Mouse (Mus musculus) CH12.LX (cell line): ENCODE data around the gene Pak1ip1. TPM values are rescaled to one million over a fixed set of nuclear protein-coding genes. Genes with fewer than 3 reads are reported as not detected.

Experiments
- DNase-seq: peaks from one replicate; pipeline ENCODE4 v3.0.0-alpha.2; 2013; ENCODE audit errors: extremely low read depth
- H3K27ac ChIP-seq: 2 replicates; pipeline ENCODE4 v1.5.1; 2012; ENCODE audit warnings: low read depth, mild to moderate bottlenecking, control low read depth, moderate library complexity; ENCODE audit not compliant: insufficient read depth
- H3K27me3 ChIP-seq: replicated peaks from 2 replicates; pipeline ENCODE3; 2012; ENCODE audit warnings: inconsistent platforms
- H3K36me3 ChIP-seq, 2 experiments: replicated peaks in 1 of 2; 2 replicates each; pipeline versions ENCODE3 to v1.6.1; 2012; ENCODE audit warnings: inconsistent platforms in 1 of 2, low read length in 1 of 2, mild to moderate bottlenecking in 1 of 2, mixed read lengths in 1 of 2, moderate library complexity in 1 of 2; ENCODE audit not compliant: control insufficient read depth in 1 of 2, insufficient read depth in 1 of 2
- H3K4me1 ChIP-seq, 2 experiments: 2 replicates each; pipeline ENCODE4 v1.6.1; 2012; ENCODE audit warnings: inconsistent platforms in 1 of 2, moderate library complexity in 1 of 2; ENCODE audit not compliant: insufficient read depth in 2 of 2, control insufficient read depth in 1 of 2
- H3K4me2 ChIP-seq: 2 replicates; pipeline ENCODE4 v1.6.1; 2012; ENCODE audit warnings: low read depth, mild to moderate bottlenecking, control low read depth; ENCODE audit not compliant: poor library complexity, insufficient read depth, severe bottlenecking
- H3K4me3 ChIP-seq, 3 experiments: fragments of 150-350 bp in 1 of 3; sonication (generic) in 1 of 3; replicated peaks in 1 of 3; 2 replicates each; pipeline versions ENCODE3 to v1.5.1; 2011 to 2012; ENCODE audit warnings: low read depth in 2 of 3, low read length in 2 of 3, mild to moderate bottlenecking in 2 of 3, moderate library complexity in 2 of 3, control low read depth in 1 of 3, improper control_type of control experiment in 1 of 3, inconsistent platforms in 1 of 3, mixed read lengths in 1 of 3; ENCODE audit not compliant: poor library complexity in 1 of 3
- H3K79me2 ChIP-seq: replicated peaks from 2 replicates; pipeline ENCODE4 v1.6.1; 2012; ENCODE audit warnings: mild to moderate bottlenecking, moderate library complexity; ENCODE audit not compliant: control insufficient read depth, poor library complexity, insufficient read depth, severe bottlenecking; ENCODE audit errors: extremely low read depth
- H3K9ac ChIP-seq: 2 replicates; pipeline ENCODE4 v1.6.1; 2012; ENCODE audit warnings: low read depth, mild to moderate bottlenecking, control low read depth, moderate library complexity; ENCODE audit not compliant: insufficient read depth
- H3K9me3 ChIP-seq: replicated peaks from 2 replicates; pipeline ENCODE3; 2012; ENCODE audit warnings: low read length, inconsistent platforms, mixed read lengths
- BHLHE40 ChIP-seq: IDR thresholded peaks from 2 replicates; pipeline ENCODE4 v1.6.1; 2011; ENCODE audit warnings: mild to moderate bottlenecking, low read depth, low read length, improper control_type of control experiment
- CHD1 ChIP-seq: IDR thresholded peaks from 2 replicates; pipeline ENCODE4 v1.6.1; 2012; ENCODE audit warnings: low read depth, low read length, improper control_type of control experiment, inconsistent platforms
- CHD2 ChIP-seq: IDR thresholded peaks from 2 replicates; pipeline ENCODE4 v1.6.1; 2011; ENCODE audit warnings: low read length, improper control_type of control experiment
- EP300 ChIP-seq: IDR thresholded peaks from 2 replicates; pipeline ENCODE4 v1.6.1; 2011; ENCODE audit warnings: low read length, improper control_type of control experiment
- GABPA ChIP-seq: IDR thresholded peaks from 2 replicates; pipeline ENCODE4 v1.6.1; 2012; ENCODE audit warnings: low read depth, low read length, improper control_type of control experiment, inconsistent platforms; ENCODE audit not compliant: insufficient replicate concordance
- IRF4 ChIP-seq: IDR thresholded peaks from 2 replicates; pipeline ENCODE4 v1.6.1; 2014; ENCODE audit warnings: low read depth, mild to moderate bottlenecking, inconsistent platforms, low read length, improper control_type of control experiment
- JUN ChIP-seq: IDR thresholded peaks from 2 replicates; pipeline ENCODE4 v1.6.1; 2011; ENCODE audit warnings: low read depth, mild to moderate bottlenecking, low read length, improper control_type of control experiment, moderate library complexity; ENCODE audit not compliant: insufficient read depth
- KAT2A ChIP-seq: IDR thresholded peaks from 2 replicates; pipeline ENCODE4 v1.6.1; 2012; ENCODE audit warnings: low read length, improper control_type of control experiment, inconsistent platforms; ENCODE audit not compliant: insufficient replicate concordance
- MAFK ChIP-seq: IDR thresholded peaks from 2 replicates; pipeline ENCODE4 v1.6.1; 2011; ENCODE audit warnings: low read length, improper control_type of control experiment; ENCODE audit not compliant: insufficient replicate concordance
- MAZ ChIP-seq: IDR thresholded peaks from 2 replicates; pipeline ENCODE4 v1.6.1; 2012; ENCODE audit warnings: low read depth, mild to moderate bottlenecking, inconsistent platforms, low read length, improper control_type of control experiment, moderate library complexity
- MEF2A ChIP-seq: IDR thresholded peaks from 2 replicates; pipeline ENCODE4 v1.6.1; 2014; ENCODE audit warnings: low read depth, mild to moderate bottlenecking, inconsistent platforms, low read length, improper control_type of control experiment, borderline replicate concordance
- MYC ChIP-seq: IDR thresholded peaks from 2 replicates; pipeline ENCODE4 v1.6.1; 2011; ENCODE audit warnings: low read depth, mild to moderate bottlenecking, improper control_type of control experiment, low read length
- NRF1 ChIP-seq: IDR thresholded peaks from 2 replicates; pipeline ENCODE4 v1.6.1; 2014; ENCODE audit warnings: low read depth, mild to moderate bottlenecking, inconsistent platforms, low read length, improper control_type of control experiment, moderate library complexity
- POLR2A ChIP-seq: IDR thresholded peaks from 2 replicates; pipeline ENCODE4 v1.6.1; 2011; ENCODE audit warnings: low read depth, mild to moderate bottlenecking, improper control_type of control experiment, low read length
- RAD21 ChIP-seq: IDR thresholded peaks from 2 replicates; pipeline ENCODE4 v1.6.1; 2011; ENCODE audit warnings: low read depth, mild to moderate bottlenecking, low read length, improper control_type of control experiment, moderate library complexity
- SIN3A ChIP-seq: IDR thresholded peaks from 2 replicates; pipeline ENCODE4 v1.6.1; 2012; ENCODE audit warnings: low read length, improper control_type of control experiment, inconsistent platforms
- TBP ChIP-seq: conservative IDR thresholded peaks from 2 replicates; pipeline ENCODE4 v1.6.1; 2011; ENCODE audit warnings: low read depth, low read length, improper control_type of control experiment
- ZC3H11A ChIP-seq: IDR thresholded peaks from 2 replicates; pipeline ENCODE4 v1.6.1; 2012; ENCODE audit warnings: low read depth, mild to moderate bottlenecking, inconsistent platforms, low read length, improper control_type of control experiment
- ZKSCAN1 ChIP-seq: IDR thresholded peaks from 2 replicates; pipeline ENCODE4 v1.6.1; 2012; ENCODE audit warnings: low read depth, inconsistent platforms, low read length, improper control_type of control experiment, borderline replicate concordance
- ZMIZ1 ChIP-seq: IDR thresholded peaks from 2 replicates; pipeline ENCODE4 v1.6.1; 2012; ENCODE audit warnings: low read depth, mild to moderate bottlenecking, inconsistent platforms, low read length, improper control_type of control experiment
- ZNF384 ChIP-seq: IDR thresholded peaks from 2 replicates; pipeline ENCODE4 v1.6.1; 2012; ENCODE audit warnings: low read depth, low read length, improper control_type of control experiment, inconsistent platforms
- dilution Hi-C: fragments of 300-500 bp; cut with MboI; formaldehyde crosslinking; loops from 2 replicates; pipeline ENCODE4 v1.14.3; 2020; ENCODE audit warnings: low sequenced_read_pairs; ENCODE audit not compliant: extremely low pct_unique_long_range_greater_than_20kb, extremely low pct_ligation_motif_present
- in situ Hi-C: fragments of 300-500 bp; cut with MboI; formaldehyde crosslinking; loops from 3 replicates; pipeline ENCODE4 v1.14.3; 2019; ENCODE audit warnings: low sequenced_read_pairs, low pct_ligation_motif_present, low pct_unique_long_range_greater_than_20kb, mixed read lengths
- polyA plus RNA-seq: library from polyadenylated mRNA; unstranded; fragments of >175 nt; gene quantifications from 2 replicates; pipeline ENCODE4 v1.2.1, GENCODE M21; 2012; ENCODE audit warnings: low read depth; ENCODE audit not compliant: insufficient read length
- total RNA-seq, 2 experiments: library from RNA; depleted of rRNA; stranded (reverse); fragments of 300-350 nt in 1 of 2; fragments of >200 nt in 1 of 2; gene quantifications; 2 replicates each; pipeline ENCODE4 v1.2.3; 2012 to 2014

Pak1ip1 gene
- total and polyA plus RNA-seq, 3 experiments, result 54.8 to 81.9 (median 66.1) TPM

DNA sequence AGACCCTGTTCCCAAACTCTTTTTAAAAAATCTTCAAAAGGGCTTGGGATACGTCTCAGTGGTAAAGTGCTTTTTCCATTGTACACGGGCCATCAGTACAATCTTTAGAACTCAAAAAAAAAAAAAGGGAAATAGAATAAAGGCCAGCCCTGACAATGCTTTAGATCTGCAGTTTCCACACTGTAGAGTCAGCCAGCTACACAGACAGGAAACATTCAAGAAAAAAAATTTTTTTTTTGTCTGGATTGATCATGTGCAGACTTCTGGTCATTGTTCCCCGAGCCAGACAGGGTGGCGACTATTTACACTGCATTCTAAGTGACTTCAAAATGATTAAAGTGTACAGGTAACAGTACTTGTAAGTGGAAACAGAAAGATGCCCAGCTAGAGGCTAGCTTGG is 22.2 kb upstream of the Pak1ip1 start:
- Histone ChIP-seq H3K79me2 (no peaks in the 10 kb centered on the region), H3K4me1 (peaks cover 0 to 10% of the 10 kb centered on the region in 2 experiments; a peak in 2 of 4 replicates), H3K9ac (no peak overlapping the region), H3K9me3 (no peaks in the 10 kb centered on the region), H3K36me3 (no peaks in the 10 kb centered on the region), H3K27me3 (no peaks in the 10 kb centered on the region), H3K4me3 (no peak overlapping the region), H3K4me2 (no peak overlapping the region; the same call in 1 of the 2 replicates), H3K27ac (no peak overlapping the region)
- dilution Hi-C loops (no loop called here), in situ Hi-C loops (loop anchor here (10.0 kb wide), 1 partner anchor 134 kb away; no protein-coding TSS in a partner anchor)
- no peak for DNase-seq
- TF ChIP-seq ZKSCAN1, result no peak
- TF ChIP-seq CHD1, result no peak
- no peak for TF ChIP-seq KAT2A
- TF ChIP-seq TBP, result no peak
- TF ChIP-seq MAZ, result no peak
- no peak for TF ChIP-seq EP300
- TF ChIP-seq ZC3H11A, result no peak
- no peak for TF ChIP-seq BHLHE40
- no peak for TF ChIP-seq JUN
- TF ChIP-seq RAD21, result no peak
- no peak for TF ChIP-seq GABPA
- no peak for TF ChIP-seq MYC
- TF ChIP-seq NRF1, result no peak
- no peak for TF ChIP-seq ZNF384
- TF ChIP-seq MEF2A, result no peak
- no peak for TF ChIP-seq POLR2A
- TF ChIP-seq SIN3A, result no peak
- no peak for TF ChIP-seq ZMIZ1
- no peak for TF ChIP-seq MAFK

GRCm38 (mm10) chr13:40979321-40979720 is 21.5 kb upstream of the Pak1ip1 start:
- DNase-seq, result no peak
- no peaks in the 10 kb centered on the region for H3K27me3 ChIP-seq
- H3K4me1 ChIP-seq, result peaks cover 0 to 10% of the 10 kb centered on the region in 2 experiments; a peak in 2 of 4 replicates
- dilution Hi-C loops, result no loop called here
- no peak overlapping the region for H3K27ac ChIP-seq
- no peaks in the 10 kb centered on the region for H3K36me3 ChIP-seq
- H3K9ac ChIP-seq, result no peak overlapping the region
- no peaks in the 10 kb centered on the region for H3K79me2 ChIP-seq
- in situ Hi-C loops, result loop anchor here (10.0 kb wide), 1 partner anchor 135 kb away; no protein-coding TSS in a partner anchor
- H3K9me3 ChIP-seq, result no peaks in the 10 kb centered on the region
- no peak overlapping the region for H3K4me2 ChIP-seq
- H3K4me3 ChIP-seq, result no peak overlapping the region
- no peak for TF ChIP-seq CHD2
- TF ChIP-seq IRF4, result no peak
